Comparison of ENCODE assay signal across 13 mouse cellular contexts in the genomic region with DNA sequence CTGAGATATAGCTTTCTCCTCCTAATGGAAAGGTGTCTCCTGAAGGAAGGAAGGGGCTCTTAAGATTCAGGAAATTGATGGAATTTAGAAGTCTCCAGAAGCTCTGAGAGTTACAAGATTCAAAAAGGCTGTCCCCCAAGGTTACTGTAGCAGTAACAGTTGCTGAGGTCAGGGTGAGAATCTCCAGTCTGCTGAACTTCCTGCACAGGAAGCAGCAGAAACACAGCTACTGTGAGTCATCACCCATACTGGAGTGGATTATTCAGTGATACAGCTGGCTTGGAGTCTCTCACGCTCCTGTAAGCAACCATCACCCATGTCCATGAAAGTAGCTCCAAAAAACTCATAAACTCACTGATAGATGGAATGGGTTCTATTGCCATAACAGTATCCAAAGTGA.
"Had no signal": no experiment of that assay in that cellular context is flagged by ENCODE, and none has a peak within 500 bp of the region (broad histone marks: within the 10 kb centered on the region; RNA-seq: fewer than 3 reads in every experiment).

No protein-coding gene starts in this region.

- H3K27ac ChIP-seq: layer of hippocampus, adult 2 months; limb, embryonic 12.5 days; liver, embryonic 14.5 days; midbrain, embryonic 13.5 days; neural tube, embryonic 15.5 days had no signal

- H3K4me2 ChIP-seq: limb, embryonic 12.5 days; midbrain, embryonic 13.5 days; neural tube, embryonic 15.5 days had no signal

- H3K9ac ChIP-seq: limb, embryonic 12.5 days; liver, embryonic 14.5 days; midbrain, embryonic 13.5 days; neural tube, embryonic 15.5 days had no signal

- H3K4me1 ChIP-seq: limb, embryonic 12.5 days; midbrain, embryonic 13.5 days; neural tube, embryonic 15.5 days had no signal

- H3K27me3 ChIP-seq: limb, embryonic 12.5 days; midbrain, embryonic 13.5 days; neural tube, embryonic 15.5 days had no signal

- ATAC-seq: midbrain, embryonic 13.5 days had no signal

- H3K9me3 ChIP-seq: limb, embryonic 12.5 days; midbrain, embryonic 13.5 days; neural tube, embryonic 15.5 days had no signal

- H3K36me3 ChIP-seq: limb, embryonic 12.5 days; midbrain, embryonic 13.5 days; neural tube, embryonic 15.5 days had no signal

- H3K4me3 ChIP-seq: layer of hippocampus, adult 2 months; limb, embryonic 12.5 days; midbrain, embryonic 13.5 days; myocyte; neural tube, embryonic 15.5 days had no signal

- DNase-seq: kidney, adult 9 months; kidney, postnatal 4 days; liver; lung, adult 18-20 months; right cerebral cortex, adult 18-20 months; right cerebral cortex, postnatal 25 days; thymus, postnatal 36 days had no signal
